Mouse (Mus musculus) megakaryocyte, embryonic 14.5 days (primary cell): ENCODE measurements at regions not wholly inside any gene's neighbourhood (a gene's known extent, or its start where the extent isn't known, plus 50 kb on each side); places are given as distances from the start of the nearest gene placed in this dataset.

Source experiments
- FLI1 ChIP-seq: IDR thresholded peaks from 2 replicates; pipeline ENCODE4 v1.6.1; 2012; ENCODE audit warnings: low read length, inconsistent platforms, mixed read lengths
- GATA1 ChIP-seq: IDR thresholded peaks from 3 replicates; pipeline ENCODE4 v1.6.1; 2012; ENCODE audit warnings: mixed read lengths, low read length, inconsistent platforms, borderline replicate concordance

- no peak for TF ChIP-seq GATA1
- no peak for TF ChIP-seq FLI1
Observed at GRCm38 (mm10) chr1:168760239-168760638, 328.2 kb upstream of the Pbx1 start.
